Mouse (Mus musculus): ENCODE measurements around the gene Wdfy2. TPM values are rescaled to one million over a fixed set of nuclear protein-coding genes. Genes with fewer than 3 reads are reported as not detected.

The Wdfy2 gene
- total and polyA plus RNA-seq, 3 experiments: 2.7 to 4.1 TPM; not detected in 1

GRCm38 (mm10) chr14:62884171-62884570, 46.7 kb downstream of the Wdfy2 start:
- peaks cover 0 to 9% of the 10 kb centered on the region in 2 experiments; a peak in 2 of 4 replicates for H3K36me3 ChIP-seq (ENCODE audit: control insufficient read depth in 1 of 2, insufficient read depth in 2 of 2, low read length in 2 of 2)
- H3K27me3 ChIP-seq (ENCODE audit: control insufficient read depth in 1 of 2, insufficient read depth in 2 of 2, low read length in 2 of 2): no peaks in the 10 kb centered on the region
- H3K4me3 ChIP-seq (ENCODE audit: control insufficient read depth in 1 of 2, insufficient read depth in 1 of 2, low read depth in 2 of 2, low read length in 2 of 2): no peak overlapping the region
- DNase-seq (ENCODE audit: low read depth, low spot score): no peak
- H3K27ac ChIP-seq (ENCODE audit: control insufficient read depth, low read depth, low read length): no peak overlapping the region
- peaks cover 4 to 8% of the 10 kb centered on the region in 2 experiments for H3K4me1 ChIP-seq (ENCODE audit: control insufficient read depth in 1 of 2, insufficient read depth in 2 of 2, low read length in 2 of 2)
- no peaks in the 10 kb centered on the region for H3K9me3 ChIP-seq (replicated peaks; ENCODE audit: insufficient read depth, low read length)
- no peak overlapping the region for H3K9ac ChIP-seq (ENCODE audit: control insufficient read depth, low read depth, low read length, poor library complexity, severe bottlenecking)
- TF ChIP-seq TCF12 (IDR thresholded peaks at IDR 0.05; ENCODE audit: low read depth, low read length): no peak
- TF ChIP-seq JUND (IDR thresholded peaks at IDR 0.05; ENCODE audit: low read depth, low read length): no peak
- no peak for TF ChIP-seq POLR2AphosphoS2 (IDR thresholded peaks at IDR 0.05; ENCODE audit: low read length)
- no peak for TF ChIP-seq BHLHE40 (IDR thresholded peaks at IDR 0.05; ENCODE audit: borderline replicate concordance, low read depth, low read length)
- no peak for TF ChIP-seq EP300 (IDR thresholded peaks at IDR 0.05; ENCODE audit: low read depth in 1 of 2, low read length in 2 of 2)
- no peak for TF ChIP-seq NRF1 (IDR thresholded peaks at IDR 0.05; ENCODE audit: insufficient read depth, low read depth, low read length, poor library complexity, severe bottlenecking)
- TF ChIP-seq SMC3 (IDR thresholded peaks at IDR 0.05; ENCODE audit: low read depth, low read length): no peak
- TF ChIP-seq TBP (IDR thresholded peaks at IDR 0.05; ENCODE audit: low read depth, low read length): no peak
- no peak for TF ChIP-seq E2F4 (IDR thresholded peaks at IDR 0.05; ENCODE audit: borderline replicate concordance, low read depth, low read length)
- H3K79me2 ChIP-seq (ENCODE audit: control insufficient read depth, insufficient read depth, low read length, poor library complexity): no peaks in the 10 kb centered on the region

- Histone ChIP-seq H3K79me2 (ENCODE audit: control insufficient read depth, insufficient read depth, low read length, poor library complexity) (no peaks in the 10 kb centered on the region), H3K9ac (ENCODE audit: control insufficient read depth, low read depth, low read length, poor library complexity, severe bottlenecking) (no peak overlapping the region), H3K36me3 (ENCODE audit: control insufficient read depth in 1 of 2, insufficient read depth in 2 of 2, low read length in 2 of 2) (peaks cover 0 to 6% of the 10 kb centered on the region in 2 experiments; a peak in 2 of 4 replicates), H3K9me3 (replicated peaks; ENCODE audit: insufficient read depth, low read length) (no peaks in the 10 kb centered on the region), H3K27ac (ENCODE audit: control insufficient read depth, low read depth, low read length) (no peak overlapping the region), H3K27me3 (ENCODE audit: control insufficient read depth in 1 of 2, insufficient read depth in 2 of 2, low read length in 2 of 2) (no peaks in the 10 kb centered on the region), H3K4me3 (ENCODE audit: control insufficient read depth in 1 of 2, insufficient read depth in 1 of 2, low read depth in 2 of 2, low read length in 2 of 2) (no peak overlapping the region), H3K4me1 (ENCODE audit: control insufficient read depth in 1 of 2, insufficient read depth in 2 of 2, low read length in 2 of 2) (peaks cover 3 to 6% of the 10 kb centered on the region in 2 experiments)
- DNase-seq (ENCODE audit: low read depth, low spot score): no peak
- no peak for TF ChIP-seq USF1 (IDR thresholded peaks at IDR 0.05; ENCODE audit: low read depth, low read length)
- no peak for TF ChIP-seq SIN3A (IDR thresholded peaks at IDR 0.05; ENCODE audit: low read length)
- no peak for TF ChIP-seq MYC (IDR thresholded peaks at IDR 0.05; ENCODE audit: low read depth, low read length)
- TF ChIP-seq TAL1 (IDR thresholded peaks at IDR 0.05; ENCODE audit: low read length): no peak
- TF ChIP-seq POLR2A (IDR thresholded peaks at IDR 0.05; ENCODE audit: control insufficient read depth in 1 of 2, insufficient read depth in 1 of 2, low read depth in 1 of 2, low read length in 2 of 2, poor library complexity in 1 of 2): no peak
- no peak for TF ChIP-seq ZC3H11A (IDR thresholded peaks at IDR 0.05; ENCODE audit: low read depth, low read length)
- TF ChIP-seq ETS1 (IDR thresholded peaks at IDR 0.05; ENCODE audit: low read depth, low read length): no peak
- no peak for TF ChIP-seq JUND (IDR thresholded peaks at IDR 0.05; ENCODE audit: low read depth, low read length)
- TF ChIP-seq E2F4 (IDR thresholded peaks at IDR 0.05; ENCODE audit: borderline replicate concordance, low read depth, low read length): no peak
These were observed 47.2 kb downstream of the Wdfy2 start for GRCm38 (mm10) chr14:62884639-62885038.

Measured in MEL (cell line).